Mouse (Mus musculus) heart, postnatal 36 days (tissue): ENCODE results near the gene C1qc. TPM values are rescaled to one million over a fixed set of nuclear protein-coding genes. Genes with fewer than 3 reads are reported as not detected.

Experiments used
- DNase-seq, 2 experiments: peaks; one replicate each; pipeline ENCODE4 v3.0.0; 2021 to 2022
- intact Hi-C: fragments of 180-260 bp; cut with DNase I; formaldehyde crosslinking; loops from one replicate; pipeline ENCODE4 v1.15.1; 2025
- total RNA-seq, 2 experiments: library from RNA; stranded (reverse); gene quantifications; 2 replicates each; pipeline ENCODE4 v1.2.3; 2021

The C1qc gene
- total RNA-seq, result 10 to 100 TPM; 32.6 to 53.9 TPM

GRCm38 (mm10) chr4:136892811-136893210, at the start of gene C1qc:
Gene C1qc, minus strand, starts transcription at chr4:136893065.
- intact Hi-C loops, result no loop called here
- no peak for DNase-seq

DNA sequence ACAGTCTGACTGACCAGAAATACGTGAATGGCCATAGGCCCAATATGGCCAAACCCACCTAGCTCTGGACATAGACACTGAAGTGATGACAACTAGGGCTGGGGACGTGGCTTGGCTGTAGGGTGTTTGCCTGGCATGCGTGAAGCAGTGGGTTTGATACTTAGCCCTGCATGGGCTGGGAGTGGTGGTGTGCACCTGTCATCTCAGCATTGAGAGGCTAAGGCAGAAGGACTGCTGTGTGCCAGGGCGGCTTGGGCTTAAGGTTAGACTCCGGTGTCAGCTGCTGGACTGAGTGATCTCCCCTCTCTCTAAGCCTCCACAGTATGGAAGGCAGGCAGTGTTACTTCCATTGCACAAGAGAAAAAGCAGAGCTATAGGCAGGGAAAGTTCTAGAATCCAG, 45.1 kb upstream of the C1qc start:
- DNase-seq, result no peak
- intact Hi-C loops, result no loop called here

GRCm38 (mm10) chr4:136937344-136937743, 44.5 kb upstream of the C1qc start:
- intact Hi-C loops, result no loop called here

DNA sequence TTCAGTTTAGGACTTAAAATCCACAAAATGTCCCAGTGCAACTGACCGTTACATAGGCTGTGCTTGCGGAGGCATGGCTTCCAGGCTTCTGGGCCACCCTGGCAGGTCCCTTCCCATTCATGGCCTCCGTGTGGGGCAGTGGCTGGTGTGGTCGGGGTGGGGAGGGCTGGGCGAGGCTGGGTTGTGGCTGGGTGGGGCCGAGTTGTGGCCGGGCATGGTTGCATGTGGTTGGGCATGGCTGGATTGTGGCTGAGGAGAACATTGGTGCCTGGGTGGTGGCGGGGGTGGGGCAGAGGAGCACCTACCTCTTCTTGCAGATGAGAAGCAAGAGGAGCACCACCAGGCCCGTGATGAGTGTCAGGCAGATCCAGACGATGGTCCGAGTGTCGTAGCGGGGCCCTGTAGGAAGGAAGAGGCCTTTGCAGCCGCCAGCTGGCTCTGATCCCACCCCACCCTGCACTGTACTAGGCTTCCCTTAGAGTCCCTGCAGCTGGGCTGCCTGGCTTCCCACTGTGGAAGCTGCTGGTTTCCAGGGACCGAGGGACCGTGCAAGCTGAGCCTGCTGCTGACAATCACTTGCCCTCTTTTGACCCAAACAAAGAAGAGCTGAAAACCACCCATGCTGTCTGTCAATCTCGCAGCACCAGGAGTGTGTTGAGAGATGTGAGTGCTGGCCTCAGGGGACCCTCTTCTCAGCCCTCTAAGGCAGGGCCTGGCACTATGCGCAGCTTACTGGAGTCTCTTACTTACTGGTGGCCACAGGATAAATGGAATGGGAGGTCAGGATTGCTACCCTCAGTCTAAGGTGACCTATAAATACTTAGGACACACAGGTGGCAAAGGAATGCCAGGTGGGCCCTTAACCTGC, 42.1 kb upstream of the C1qc start:
- intact Hi-C loops, result no loop called here

More at GRCm38 (mm10) chr4:136937344-136937743, 44.5 kb upstream of the C1qc start:
- DNase-seq, result no peak

GRCm38 (mm10) chr4:136930474-136930873, 37.6 kb upstream of the C1qc start:
- intact Hi-C loops, result no loop called here
- DNase-seq, result no peak

More for the DNA sequence above, 42.1 kb upstream of the C1qc start:
- DNase-seq, result no peak

GRCm38 (mm10) chr4:136928928-136929327, 36.1 kb upstream of the C1qc start:
- intact Hi-C loops, result loop anchor here (2.0 kb wide), 1 partner anchor 144 kb away; no protein-coding TSS in a partner anchor
- DNase-seq, result no peak

GRCm38 (mm10) chr4:136925804-136926203, 32.9 kb upstream of the C1qc start:
- DNase-seq, result no peak
- intact Hi-C loops, result no loop called here

GRCm38 (mm10) chr4:136924529-136924928, 31.7 kb upstream of the C1qc start:
- peak; percentile 72 to 80 for DNase-seq
- intact Hi-C loops, result no loop called here

GRCm38 (mm10) chr4:136919526-136919925, 26.7 kb upstream of the C1qc start:
- intact Hi-C loops, result no loop called here
- no peak for DNase-seq

DNA sequence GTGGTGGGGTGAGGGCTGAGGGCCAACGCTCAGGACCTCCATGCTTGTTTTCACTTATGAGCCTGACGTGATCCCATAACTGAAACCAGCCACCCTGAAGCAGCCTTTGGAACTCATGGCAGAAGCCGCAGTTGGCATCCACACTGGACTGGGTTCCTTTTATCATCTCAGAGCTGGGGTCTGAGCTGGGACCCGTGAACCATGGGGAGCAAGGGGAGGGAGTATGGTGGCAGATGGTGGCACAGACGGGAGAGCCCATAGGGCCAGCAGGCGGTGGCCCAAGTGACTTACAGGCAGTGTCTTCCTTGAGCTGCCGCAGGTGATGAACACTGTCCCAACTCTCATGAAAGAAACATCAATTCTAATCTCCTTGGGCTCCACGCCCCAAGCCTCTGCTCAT, 26.0 kb upstream of the C1qc start:
- intact Hi-C loops, result no loop called here
- no peak for DNase-seq

DNA sequence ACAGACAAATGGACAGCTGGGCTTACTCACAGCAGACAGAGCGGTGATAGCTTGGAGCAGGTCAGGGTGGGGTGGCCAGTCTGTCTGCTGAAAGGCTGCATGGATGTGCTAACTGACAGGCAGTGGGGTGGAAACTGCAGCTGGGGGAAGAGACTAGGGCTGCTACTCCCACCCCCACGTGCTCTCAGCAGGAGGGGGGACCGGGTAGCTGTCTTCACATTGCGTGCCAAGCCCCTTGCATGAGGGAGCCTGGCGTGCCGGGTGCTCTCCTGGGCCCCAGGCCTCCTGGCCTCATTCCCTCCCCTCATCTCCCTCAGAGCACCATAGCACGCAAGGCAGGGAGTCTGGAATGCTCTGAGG, 24.3 kb upstream of the C1qc start:
- intact Hi-C loops, result no loop called here
- DNase-seq, result no peak

DNA sequence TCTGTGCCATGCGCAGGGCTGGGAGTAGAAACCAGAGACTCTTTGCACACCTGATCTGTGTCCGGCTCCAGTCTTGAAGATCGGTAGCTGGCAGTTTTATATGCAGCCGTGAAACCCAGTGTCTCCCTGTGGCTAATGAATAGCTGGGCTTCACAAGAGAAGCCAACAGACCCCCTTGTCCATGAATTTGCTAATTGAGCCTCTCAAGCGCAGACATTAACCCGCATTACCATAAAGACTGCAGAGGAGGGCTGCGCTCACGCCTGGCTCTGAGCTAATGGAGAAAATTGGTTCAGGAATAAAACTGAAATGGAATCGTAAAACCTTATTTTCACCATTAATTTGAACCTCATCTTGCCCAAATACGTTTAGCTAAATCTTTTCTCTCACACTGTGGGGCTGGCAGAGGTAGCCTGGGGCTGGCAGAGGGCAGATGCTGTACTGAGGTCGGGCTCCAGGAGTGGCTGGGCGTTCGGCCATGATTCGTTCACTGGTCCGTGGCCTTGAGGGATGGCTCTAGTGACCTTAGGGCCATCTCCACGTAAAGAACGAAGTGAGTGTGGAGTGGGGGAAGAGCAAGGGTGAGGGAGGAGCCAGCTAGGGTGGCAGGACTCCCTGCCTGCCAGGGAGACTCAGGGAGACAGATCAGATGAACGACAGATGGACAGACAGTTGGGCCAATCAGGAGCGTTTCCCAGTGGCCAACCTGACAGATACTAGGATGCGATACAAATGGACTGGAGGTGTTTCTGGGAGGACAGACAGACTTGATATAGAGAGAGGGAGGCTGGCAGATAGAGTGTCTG, 23.7 kb upstream of the C1qc start:
- DNase-seq, result no peak
- intact Hi-C loops, result no loop called here

DNA sequence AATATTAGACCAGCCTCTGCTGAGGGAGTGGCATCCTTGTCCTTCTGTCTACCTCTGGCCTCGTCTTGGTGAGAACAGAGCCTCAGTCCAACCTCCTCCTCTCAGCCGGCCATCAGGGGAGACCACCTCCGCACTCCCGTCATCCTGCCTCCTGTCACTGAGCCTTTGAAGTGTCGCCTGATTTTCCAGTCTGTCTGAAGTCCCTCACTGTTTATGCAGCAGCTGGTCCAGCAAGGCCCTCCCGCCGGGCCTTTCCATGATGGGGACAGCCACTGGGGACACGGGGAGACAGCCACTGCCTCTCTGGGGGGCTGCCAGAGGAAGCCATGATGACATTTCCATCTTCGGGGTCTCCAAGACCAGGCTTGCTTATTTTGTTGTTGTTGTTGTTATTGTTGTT, 20.0 kb upstream of the C1qc start:
- no peak for DNase-seq
- intact Hi-C loops, result no loop called here

- intact Hi-C loops, result no loop called here
- DNase-seq, result no peak
Observed at GRCm38 (mm10) chr4:136911804-136912203, 18.9 kb upstream of the C1qc start.

DNA sequence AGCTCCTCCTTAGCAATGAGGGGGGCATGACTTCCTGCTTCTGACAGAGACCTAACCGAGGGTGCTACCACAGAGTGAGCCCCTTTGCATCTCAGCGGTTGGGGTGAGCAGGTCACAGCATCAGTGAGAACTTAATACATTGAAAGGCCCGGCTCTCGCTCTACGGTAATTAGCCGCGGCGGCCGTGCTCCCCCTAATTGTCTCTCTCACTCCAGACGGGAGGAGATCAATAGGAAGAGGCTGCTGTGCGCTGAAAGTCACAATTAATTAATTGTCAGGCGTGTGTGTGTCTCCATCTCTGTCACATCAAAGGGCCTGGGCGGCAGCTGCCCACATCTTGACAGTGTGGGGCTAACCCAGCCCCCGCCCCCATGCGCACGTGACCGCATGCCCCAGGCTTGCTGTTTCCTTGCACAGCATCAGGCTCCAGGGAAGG, 18.4 kb upstream of the C1qc start:
- intact Hi-C loops, result no loop called here

GRCm38 (mm10) chr4:136907809-136908208, 14.9 kb upstream of the C1qc start:
- intact Hi-C loops, result loop anchor here (1.0 to 5.0 kb wide), 2 partner anchors 74 to 164 kb away; no protein-coding TSS in a partner anchor
- DNase-seq, result no peak

More for the DNA sequence above, 18.4 kb upstream of the C1qc start:
- DNase-seq, result no peak

DNA sequence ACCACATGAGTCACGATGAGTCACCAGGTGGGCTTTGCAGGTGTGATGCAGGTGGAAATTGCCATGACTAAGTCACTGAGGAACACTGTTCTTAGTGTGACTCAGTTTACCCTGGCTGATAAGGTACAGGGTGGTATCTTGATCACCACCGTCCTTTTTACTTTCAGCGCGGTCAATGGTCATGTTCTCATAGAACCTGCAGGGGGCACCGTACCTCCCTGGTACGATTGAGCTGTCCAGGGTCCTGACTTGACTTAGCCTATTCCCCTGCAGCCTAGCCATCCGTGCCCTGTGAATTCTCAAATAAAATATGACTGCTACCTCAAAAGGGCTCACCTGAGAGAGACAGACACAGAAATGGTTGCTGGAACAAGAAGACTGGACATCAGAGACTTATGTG, 14.2 kb upstream of the C1qc start:
- DNase-seq, result peak; percentile 34 to 40
- intact Hi-C loops, result loop anchor here (1.0 to 5.0 kb wide), 2 partner anchors 75 to 165 kb away; no protein-coding TSS in a partner anchor

- DNase-seq, result no peak
- intact Hi-C loops, result loop anchor here (5.0 kb wide), 1 partner anchor 77 kb away; no protein-coding TSS in a partner anchor
Observed at GRCm38 (mm10) chr4:136904767-136905539, 12.1 kb upstream of the C1qc start.

DNA sequence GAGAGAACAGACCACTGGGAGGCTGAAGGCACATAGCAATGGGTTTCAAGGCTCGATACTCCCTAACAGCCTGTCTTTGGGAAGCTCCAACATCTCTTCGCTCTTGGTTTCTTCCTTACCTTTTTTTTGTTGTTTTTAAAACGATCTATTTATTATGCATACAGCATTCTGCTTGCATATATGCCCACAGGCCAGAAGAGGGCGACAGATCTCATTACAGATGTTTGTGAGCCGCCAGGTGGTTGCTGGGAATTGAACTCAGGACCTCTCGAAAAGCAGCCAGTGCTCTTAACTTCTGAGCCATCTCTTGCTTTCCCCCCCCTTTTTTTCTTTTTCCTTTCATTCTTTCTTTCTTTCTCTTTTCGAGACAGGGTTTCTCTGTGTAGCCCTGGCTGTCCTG, 6.3 kb upstream of the C1qc start:
- intact Hi-C loops, result no loop called here
- DNase-seq, result no peak

GRCm38 (mm10) chr4:136898637-136899036, 5.8 kb upstream of the C1qc start, which contains the start of gene C1qa:
Gene C1qa, minus strand, starts transcription at chr4:136898803.
- DNase-seq, result no peak
- intact Hi-C loops, result no loop called here
